Mouse (Mus musculus): Measurements from ENCODE around the gene Sec14l1. TPM values are rescaled to one million over a fixed set of nuclear protein-coding genes. Genes with fewer than 3 reads are reported as not detected.
"Not testable (repeated sequence)": the region's sequence is repeated elsewhere in the genome, so short reads cannot be mapped to it uniquely, and the experiment has no call there.

The Sec14l1 gene
- 25.4 and 28.3 TPM in 2 replicates for polyA plus RNA-seq (2014; fragmentation: Nextera tagmentation; extraction: Ambion mirVana)

DNA sequence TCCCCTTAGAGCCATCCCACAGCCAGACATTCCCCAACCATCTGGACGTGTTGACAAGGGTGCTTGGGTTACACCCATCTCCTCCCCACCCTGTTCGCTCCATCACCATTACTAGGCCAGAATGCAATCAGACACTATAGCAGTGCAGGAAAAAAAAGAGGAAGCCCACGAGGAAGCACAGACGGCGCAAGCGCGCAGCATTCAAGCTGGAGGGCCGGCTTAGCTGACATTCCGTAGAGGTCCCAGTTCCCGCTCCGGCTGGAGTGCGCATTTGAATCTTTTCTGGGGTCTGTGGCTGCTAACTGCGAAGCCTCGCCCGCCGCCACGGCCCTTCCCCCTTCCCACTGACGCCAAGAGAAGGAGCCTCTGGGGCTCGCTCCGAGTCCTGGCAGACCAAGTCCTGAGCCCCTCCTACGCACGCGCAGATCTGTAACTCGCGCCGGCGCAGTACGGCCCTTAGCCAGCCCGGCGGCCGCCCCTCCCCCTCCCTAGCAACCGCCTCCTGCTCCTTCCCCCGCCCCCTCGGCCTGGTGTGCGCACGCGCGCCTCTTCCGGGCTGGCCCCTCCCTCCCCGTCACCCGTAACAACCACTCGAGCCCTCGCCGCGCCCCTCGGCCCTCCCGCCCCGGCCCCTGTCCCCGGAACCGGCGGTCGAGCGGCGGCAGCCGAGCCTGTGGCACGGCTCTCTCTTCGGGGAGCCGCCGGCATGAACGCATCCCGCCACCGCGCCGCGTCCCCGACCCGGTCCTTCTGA, at the start of gene Sec14l1:
Gene Sec14l1 (plus strand): TSS at position 577 of the 754 bp plus-strand sequence.
- peak within 1 kb of the TSS; percentile 87 for H3K4me2 ChIP-seq (ENCODE audit: low read depth, low read length)
- under 1% methylated on average over 52 of the region's 67 CpGs for WGBS
- peak within 1 kb of the TSS; percentile 98 for H3K27ac ChIP-seq (replicated peaks; ENCODE audit: low read depth, low read length)
- no peaks in the 10 kb centered on the region for H3K9me3 ChIP-seq (replicated peaks; ENCODE audit: control insufficient read depth, low read length)
- no peaks in the 10 kb centered on the region for H3K36me3 ChIP-seq (replicated peaks; ENCODE audit: control insufficient read depth, insufficient read depth, low read depth, low read length)
- peak within 1 kb of the TSS; percentile 88 for H3K9ac ChIP-seq (replicated peaks; ENCODE audit: low read length)
- ATAC-seq (replicated peaks; ENCODE audit: insufficient number of reproducible peaks, low FRiP score, low TSS enrichment, low read depth) (peak; percentile 91), DNase-seq (ENCODE audit: low spot score) (peak; percentile 97)
- H3K4me3 ChIP-seq (ENCODE audit: low read depth, low read length), result peak within 1 kb of the TSS; percentile 87
- peaks cover 9% of the 10 kb centered on the region for H3K4me1 ChIP-seq (ENCODE audit: control insufficient read depth, insufficient read depth, low read length)
- no peaks in the 10 kb centered on the region for H3K27me3 ChIP-seq (ENCODE audit: control insufficient read depth, insufficient read depth, low read length)

DNA sequence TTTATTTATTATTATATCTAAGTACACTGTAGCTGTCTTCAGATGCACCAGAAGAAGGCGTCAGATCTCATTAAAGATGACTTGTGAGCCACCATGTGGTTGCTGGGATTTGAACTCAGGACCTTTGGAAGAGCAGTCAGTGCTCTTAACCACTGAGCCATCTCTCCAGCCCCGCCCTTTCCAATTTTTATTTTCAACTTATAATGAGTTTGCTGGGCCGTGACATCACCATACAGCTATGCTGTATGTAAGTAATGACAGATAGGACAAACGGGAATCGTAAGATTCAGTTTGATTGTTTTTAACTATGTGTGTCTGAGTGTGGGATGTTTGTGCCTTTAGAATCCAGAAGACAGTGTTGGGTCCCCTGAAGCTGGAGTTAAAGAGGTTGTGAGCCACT, 49.4 kb upstream of the Sec14l1 start:
- WGBS, result 82% methylated on average over 5 of the region's 5 CpGs
- not testable (repeated sequence) for H3K9me3 ChIP-seq (replicated peaks; ENCODE audit: control insufficient read depth, low read length); H3K27ac ChIP-seq (replicated peaks; ENCODE audit: low read depth, low read length); H3K4me2 ChIP-seq (ENCODE audit: low read depth, low read length); H3K9ac ChIP-seq (replicated peaks; ENCODE audit: low read length); DNase-seq (ENCODE audit: low spot score); ATAC-seq (replicated peaks; ENCODE audit: insufficient number of reproducible peaks, low FRiP score, low TSS enrichment, low read depth); H3K36me3 ChIP-seq (replicated peaks; ENCODE audit: control insufficient read depth, insufficient read depth, low read depth, low read length); H3K4me3 ChIP-seq (ENCODE audit: low read depth, low read length); H3K4me1 ChIP-seq (ENCODE audit: control insufficient read depth, insufficient read depth, low read length); H3K27me3 ChIP-seq (ENCODE audit: control insufficient read depth, insufficient read depth, low read length)

DNA sequence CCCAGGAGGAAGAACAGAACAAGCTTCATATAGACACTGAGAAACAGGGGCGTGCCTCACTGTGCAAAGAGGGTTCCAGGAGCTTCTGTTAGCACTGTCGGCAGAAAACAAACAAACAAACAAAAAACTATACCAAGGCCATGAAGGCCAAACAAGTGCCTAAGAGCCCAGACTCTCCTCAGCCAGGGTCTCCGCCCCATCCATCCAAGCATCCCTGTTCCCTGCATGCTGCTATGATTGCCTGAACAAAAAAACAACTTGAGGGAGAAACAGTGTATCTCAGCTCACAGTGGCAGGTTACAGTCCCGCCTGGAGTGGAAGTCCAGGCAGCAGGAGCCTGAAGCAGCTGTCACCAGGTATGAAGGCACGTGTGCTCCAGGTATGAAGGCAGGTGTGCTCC, 48.2 kb upstream of the Sec14l1 start:
- H3K9ac ChIP-seq (replicated peaks; ENCODE audit: low read length), result no peak overlapping the region
- H3K4me2 ChIP-seq (ENCODE audit: low read depth, low read length), result no peak overlapping the region
- no peak overlapping the region for H3K4me3 ChIP-seq (ENCODE audit: low read depth, low read length)
- no peaks in the 10 kb centered on the region for H3K9me3 ChIP-seq (replicated peaks; ENCODE audit: control insufficient read depth, low read length)
- H3K4me1 ChIP-seq (ENCODE audit: control insufficient read depth, insufficient read depth, low read length), result no peaks in the 10 kb centered on the region
- H3K27ac ChIP-seq (replicated peaks; ENCODE audit: low read depth, low read length), result no peak overlapping the region
- 69% methylated on average over 5 of the region's 5 CpGs for WGBS
- DNase-seq (ENCODE audit: low spot score) (no peak), ATAC-seq (replicated peaks; ENCODE audit: insufficient number of reproducible peaks, low FRiP score, low TSS enrichment, low read depth) (no peak)
- H3K36me3 ChIP-seq (replicated peaks; ENCODE audit: control insufficient read depth, insufficient read depth, low read depth, low read length), result no peaks in the 10 kb centered on the region
- no peaks in the 10 kb centered on the region for H3K27me3 ChIP-seq (ENCODE audit: control insufficient read depth, insufficient read depth, low read length)

DNA sequence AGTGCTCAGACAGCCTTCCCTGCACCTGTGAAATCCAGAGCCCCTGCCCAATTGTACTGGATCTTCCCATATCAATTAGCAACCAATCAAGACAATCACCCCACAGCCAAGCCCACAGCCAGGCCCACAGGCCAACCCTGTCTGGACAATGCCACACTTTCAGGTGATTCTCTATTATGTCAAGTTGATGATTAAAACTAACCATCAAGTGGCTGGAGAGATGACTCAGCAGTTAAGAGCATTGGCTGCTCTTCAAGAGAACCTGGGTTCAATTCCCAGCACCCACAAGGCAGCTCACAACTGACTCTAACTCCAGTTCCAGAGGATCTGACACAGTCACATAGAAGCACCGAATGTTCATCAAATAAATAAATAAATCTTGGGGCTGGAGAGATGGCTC, 46.6 kb upstream of the Sec14l1 start:
- Histone ChIP-seq H3K9me3 (replicated peaks; ENCODE audit: control insufficient read depth, low read length) (no peaks in the 10 kb centered on the region), H3K4me3 (ENCODE audit: low read depth, low read length) (no peak overlapping the region), H3K4me1 (ENCODE audit: control insufficient read depth, insufficient read depth, low read length) (no peaks in the 10 kb centered on the region), H3K9ac (replicated peaks; ENCODE audit: low read length) (no peak overlapping the region), H3K27me3 (ENCODE audit: control insufficient read depth, insufficient read depth, low read length) (no peaks in the 10 kb centered on the region), H3K27ac (replicated peaks; ENCODE audit: low read depth, low read length) (no peak overlapping the region), H3K36me3 (replicated peaks; ENCODE audit: control insufficient read depth, insufficient read depth, low read depth, low read length) (no peaks in the 10 kb centered on the region), H3K4me2 (ENCODE audit: low read depth, low read length) (no peak overlapping the region)
- DNase-seq (ENCODE audit: low spot score), result no peak
- WGBS, result 84% methylated on average over 1 of the region's 1 CpGs
- ATAC-seq (replicated peaks; ENCODE audit: insufficient number of reproducible peaks, low FRiP score, low TSS enrichment, low read depth), result no peak

DNA sequence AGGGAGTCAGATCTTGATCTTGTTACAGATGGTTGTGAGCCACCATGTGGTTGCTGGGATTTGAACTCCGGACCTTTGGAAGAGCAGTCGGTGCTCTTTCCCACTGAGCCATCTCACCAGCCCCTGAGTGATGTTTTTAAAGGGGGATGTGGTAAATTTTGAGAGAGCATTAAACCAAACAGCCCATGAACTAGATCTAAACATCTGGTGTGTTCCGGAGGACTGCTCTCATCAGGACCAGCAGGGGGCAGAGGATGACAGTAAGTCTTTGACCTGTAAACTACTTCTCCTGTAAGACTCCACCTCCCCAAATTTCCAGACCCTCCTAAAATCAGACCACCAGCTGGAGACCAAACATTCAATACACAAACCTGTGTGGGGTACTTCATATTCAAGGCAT, 45.9 kb upstream of the Sec14l1 start:
- Histone ChIP-seq H3K27ac (replicated peaks; ENCODE audit: low read depth, low read length) (no peak overlapping the region), H3K9me3 (replicated peaks; ENCODE audit: control insufficient read depth, low read length) (no peaks in the 10 kb centered on the region), H3K27me3 (ENCODE audit: control insufficient read depth, insufficient read depth, low read length) (no peaks in the 10 kb centered on the region), H3K4me2 (ENCODE audit: low read depth, low read length) (no peak overlapping the region), H3K36me3 (replicated peaks; ENCODE audit: control insufficient read depth, insufficient read depth, low read depth, low read length) (no peaks in the 10 kb centered on the region), H3K9ac (replicated peaks; ENCODE audit: low read length) (no peak overlapping the region), H3K4me1 (ENCODE audit: control insufficient read depth, insufficient read depth, low read length) (no peaks in the 10 kb centered on the region), H3K4me3 (ENCODE audit: low read depth, low read length) (no peak overlapping the region)
- WGBS, result 79% methylated on average over 3 of the region's 3 CpGs
- ATAC-seq (replicated peaks; ENCODE audit: insufficient number of reproducible peaks, low FRiP score, low TSS enrichment, low read depth), result no peak
- no peak for DNase-seq (ENCODE audit: low spot score)

DNA sequence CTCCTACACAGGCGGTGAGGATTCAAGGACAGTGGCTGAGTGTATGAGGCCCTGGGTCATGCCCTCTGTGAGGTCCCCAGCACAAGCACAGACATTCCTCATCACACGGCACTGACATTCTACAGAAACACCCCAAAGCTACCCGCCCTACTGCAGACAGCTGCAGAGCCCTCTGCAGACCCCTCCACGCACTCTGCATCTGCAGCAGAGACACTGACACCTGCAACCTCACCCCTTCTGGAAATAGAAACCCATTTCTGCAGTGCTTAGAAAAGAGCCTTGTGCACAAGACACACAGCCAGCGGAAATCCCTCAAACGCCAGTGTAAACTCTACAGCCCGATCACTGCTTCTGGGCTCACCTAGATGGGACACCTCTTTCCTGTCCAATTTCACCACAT, 44.3 kb upstream of the Sec14l1 start:
- H3K4me1 ChIP-seq (ENCODE audit: control insufficient read depth, insufficient read depth, low read length), result no peaks in the 10 kb centered on the region
- no peaks in the 10 kb centered on the region for H3K27me3 ChIP-seq (ENCODE audit: control insufficient read depth, insufficient read depth, low read length)
- no peak overlapping the region for H3K9ac ChIP-seq (replicated peaks; ENCODE audit: low read length)
- no peaks in the 10 kb centered on the region for H3K9me3 ChIP-seq (replicated peaks; ENCODE audit: control insufficient read depth, low read length)
- H3K27ac ChIP-seq (replicated peaks; ENCODE audit: low read depth, low read length), result no peak overlapping the region
- H3K4me2 ChIP-seq (ENCODE audit: low read depth, low read length), result no peak overlapping the region
- ATAC-seq (replicated peaks; ENCODE audit: insufficient number of reproducible peaks, low FRiP score, low TSS enrichment, low read depth) (no peak), DNase-seq (ENCODE audit: low spot score) (no peak)
- 78% methylated on average over 7 of the region's 7 CpGs for WGBS
- H3K4me3 ChIP-seq (ENCODE audit: low read depth, low read length), result no peak overlapping the region
- no peaks in the 10 kb centered on the region for H3K36me3 ChIP-seq (replicated peaks; ENCODE audit: control insufficient read depth, insufficient read depth, low read depth, low read length)

DNA sequence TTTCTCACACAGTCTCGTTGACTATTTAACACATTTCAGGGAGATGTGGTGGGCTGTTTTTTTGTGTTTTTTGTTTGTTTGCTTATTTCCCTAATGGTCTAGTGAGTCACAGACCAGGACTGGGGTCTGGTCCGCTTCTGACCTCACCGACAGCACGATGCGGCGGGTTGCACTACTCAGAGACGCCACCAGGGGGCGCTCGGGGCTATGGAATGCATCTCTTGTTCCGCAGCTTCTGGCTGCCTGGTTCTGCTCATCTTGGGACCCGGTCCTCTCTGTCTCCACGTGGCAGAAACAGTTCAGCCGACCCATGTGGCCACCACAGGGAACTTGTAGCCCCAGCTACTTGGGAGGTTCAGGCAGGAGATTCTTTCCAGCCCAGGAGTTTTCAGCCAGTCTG, 42.8 kb upstream of the Sec14l1 start:
- no peaks in the 10 kb centered on the region for H3K9me3 ChIP-seq (replicated peaks; ENCODE audit: control insufficient read depth, low read length)
- H3K27me3 ChIP-seq (ENCODE audit: control insufficient read depth, insufficient read depth, low read length), result no peaks in the 10 kb centered on the region
- H3K4me1 ChIP-seq (ENCODE audit: control insufficient read depth, insufficient read depth, low read length), result no peaks in the 10 kb centered on the region
- H3K27ac ChIP-seq (replicated peaks; ENCODE audit: low read depth, low read length), result no peak overlapping the region
- ATAC-seq (replicated peaks; ENCODE audit: insufficient number of reproducible peaks, low FRiP score, low TSS enrichment, low read depth) (0 out of 2 replicates have a peak, but pooled peaks have one; percentile 31), DNase-seq (ENCODE audit: low spot score) (peak; percentile 89)
- H3K4me3 ChIP-seq (ENCODE audit: low read depth, low read length), result no peak overlapping the region
- 1% methylated on average over 13 of the region's 13 CpGs for WGBS
- no peak overlapping the region for H3K9ac ChIP-seq (replicated peaks; ENCODE audit: low read length)
- no peak overlapping the region for H3K4me2 ChIP-seq (ENCODE audit: low read depth, low read length)
- H3K36me3 ChIP-seq (replicated peaks; ENCODE audit: control insufficient read depth, insufficient read depth, low read depth, low read length), result no peaks in the 10 kb centered on the region

DNA sequence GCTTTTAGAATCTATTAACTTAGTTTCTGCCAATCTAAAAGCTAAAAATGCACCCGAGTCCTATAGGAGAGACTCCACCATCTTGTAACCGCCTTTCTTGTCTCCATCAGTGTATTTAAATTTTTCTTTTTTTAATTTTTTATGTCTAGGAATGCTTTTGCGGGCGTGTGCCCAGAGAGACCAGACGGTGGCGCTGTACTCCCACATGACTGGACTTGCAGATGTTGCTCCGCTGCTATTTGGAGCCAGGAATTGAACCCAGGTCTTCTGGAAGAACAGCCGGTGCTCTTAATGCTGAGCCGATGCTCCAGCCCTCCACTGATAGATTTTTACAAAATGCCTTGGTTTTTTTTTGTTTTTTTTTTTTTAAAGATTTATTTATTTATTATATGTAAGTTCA, 41.5 kb upstream of the Sec14l1 start:
- H3K9ac ChIP-seq (replicated peaks; ENCODE audit: low read length), result no peak overlapping the region
- DNase-seq (ENCODE audit: low spot score) (no peak), ATAC-seq (replicated peaks; ENCODE audit: insufficient number of reproducible peaks, low FRiP score, low TSS enrichment, low read depth) (no peak)
- no peaks in the 10 kb centered on the region for H3K9me3 ChIP-seq (replicated peaks; ENCODE audit: control insufficient read depth, low read length)
- H3K4me3 ChIP-seq (ENCODE audit: low read depth, low read length), result no peak overlapping the region
- H3K27ac ChIP-seq (replicated peaks; ENCODE audit: low read depth, low read length), result no peak overlapping the region
- whole genome bisulfite sequencing, result 92% methylated on average over 9 of the region's 9 CpGs
- H3K4me1 ChIP-seq (ENCODE audit: control insufficient read depth, insufficient read depth, low read length), result no peaks in the 10 kb centered on the region
- no peaks in the 10 kb centered on the region; the same call in 1 of the 2 replicates for H3K36me3 ChIP-seq (replicated peaks; ENCODE audit: control insufficient read depth, insufficient read depth, low read depth, low read length)
- H3K27me3 ChIP-seq (ENCODE audit: control insufficient read depth, insufficient read depth, low read length), result no peaks in the 10 kb centered on the region
- H3K4me2 ChIP-seq (ENCODE audit: low read depth, low read length), result no peak overlapping the region

All from embryonic facial prominence, embryonic 11.5 days (tissue).